Mouse (Mus musculus): Measurements from ENCODE around the gene Nmur1.

Nmur1 gene

GRCm38 (mm10) chr1:86426128-86426527, at the start of gene Nmur1, which contains the start of gene Tex44:
TSS of gene Nmur1 (minus strand) at chr1:86426228.
TSS of gene Tex44 (plus strand) at chr1:86426329.
- no peak for DNase-seq

DNA sequence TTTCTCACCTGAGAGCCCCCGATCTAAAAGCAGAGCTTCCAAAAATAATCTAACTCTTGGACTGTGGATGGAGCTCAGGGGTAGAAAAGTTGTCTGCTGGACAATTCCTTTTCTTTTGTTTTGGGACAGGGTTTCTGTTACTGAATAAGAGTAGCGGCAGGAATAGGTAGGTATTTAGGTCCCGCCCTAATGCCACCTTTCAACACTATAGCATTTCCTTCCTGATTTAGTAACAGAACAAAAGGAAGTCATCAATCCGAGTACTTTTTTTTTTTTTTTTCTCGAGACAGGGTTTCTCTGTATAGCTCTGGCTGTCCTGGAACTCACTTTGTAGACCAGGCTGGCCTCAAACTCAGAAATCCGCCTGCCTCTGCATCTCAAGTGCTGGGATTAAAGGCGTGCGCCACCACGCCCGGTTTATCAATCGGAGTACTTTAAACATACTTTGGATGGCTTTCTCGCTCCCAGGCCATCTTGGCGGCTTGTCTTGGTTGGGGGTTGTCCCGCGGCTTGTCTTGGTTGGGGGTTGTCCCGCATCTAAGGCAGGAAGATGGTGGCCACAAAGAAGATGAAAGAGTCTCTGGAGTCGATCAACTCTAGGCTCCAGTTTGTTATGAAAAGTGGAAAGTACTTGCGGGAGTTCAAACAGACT, 47.2 kb upstream of the Nmur1 start:
- no peak for DNase-seq

DNA sequence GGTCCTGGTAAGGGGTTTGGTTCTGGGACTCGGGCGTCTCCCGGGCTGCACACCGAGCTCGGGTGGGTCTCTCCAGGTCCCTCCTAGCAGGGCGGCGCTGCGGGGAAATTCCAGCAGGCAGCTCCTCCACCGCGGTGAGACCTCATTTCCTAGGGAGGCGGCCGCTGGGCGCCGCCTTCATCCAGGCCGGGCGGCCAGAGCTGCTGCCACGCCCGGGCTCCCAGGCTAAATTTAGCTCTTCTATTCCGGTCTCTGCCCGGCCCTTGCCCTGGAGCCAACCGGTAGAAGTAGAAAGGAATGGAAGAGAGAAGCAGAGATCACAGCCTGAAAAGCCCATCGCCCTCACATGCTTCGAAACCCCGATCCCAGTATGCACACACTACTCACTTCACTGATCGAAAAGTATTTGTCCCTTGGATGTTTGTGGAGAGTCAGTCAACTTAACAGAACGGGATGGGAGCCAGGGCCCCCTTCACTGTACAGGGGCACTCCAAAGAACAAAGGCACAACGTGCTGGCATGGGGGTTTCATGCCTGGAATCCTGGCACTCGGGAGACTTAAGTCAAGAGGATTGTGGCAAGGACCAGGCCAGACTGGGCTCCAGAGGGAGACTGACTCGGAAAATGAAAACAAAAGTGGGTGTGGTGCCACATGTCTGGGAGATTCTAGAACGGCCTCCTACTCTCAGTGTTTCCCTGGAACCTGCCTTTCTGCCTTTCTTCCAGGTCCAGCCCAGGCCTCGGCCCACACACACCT, 46.3 kb upstream of the Nmur1 start:
- DNase-seq: peak; percentile 85

- DNase-seq: peak; percentile 67
These were observed 45.5 kb upstream of the Nmur1 start for GRCm38 (mm10) chr1:86471504-86471961.

DNA sequence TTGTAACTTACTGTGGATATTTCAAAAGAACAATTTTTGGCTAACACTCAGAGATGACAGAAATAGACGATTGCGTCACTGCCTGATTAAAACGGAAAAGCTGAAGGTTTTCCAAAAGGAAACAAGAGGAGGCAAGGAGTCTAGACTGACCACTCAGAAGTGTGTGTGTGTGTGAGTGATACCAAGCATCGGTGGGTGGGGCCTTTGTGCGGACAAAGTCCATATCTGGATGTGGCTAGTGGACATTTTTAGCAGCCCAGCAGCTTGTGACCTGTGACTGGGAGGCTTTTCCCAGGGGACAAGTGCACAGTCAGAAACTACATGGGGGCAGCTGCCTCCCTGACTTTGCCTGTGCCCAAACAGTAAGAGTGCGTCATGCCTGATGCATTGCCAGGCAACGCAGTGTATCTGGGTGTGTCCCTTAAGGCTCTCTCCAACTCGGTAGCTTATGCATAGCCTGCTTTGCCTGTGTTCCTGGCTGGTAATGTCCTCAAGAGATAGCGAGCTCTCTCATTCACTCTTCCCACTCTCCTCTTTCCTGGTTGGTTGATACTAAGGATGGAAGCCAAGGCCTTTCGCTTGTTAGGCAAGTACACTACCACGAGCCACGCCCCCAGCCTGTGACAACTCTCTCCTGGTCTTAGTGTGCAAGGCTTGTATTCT, 44.6 kb upstream of the Nmur1 start:
- DNase-seq: peak; percentile 80

DNA sequence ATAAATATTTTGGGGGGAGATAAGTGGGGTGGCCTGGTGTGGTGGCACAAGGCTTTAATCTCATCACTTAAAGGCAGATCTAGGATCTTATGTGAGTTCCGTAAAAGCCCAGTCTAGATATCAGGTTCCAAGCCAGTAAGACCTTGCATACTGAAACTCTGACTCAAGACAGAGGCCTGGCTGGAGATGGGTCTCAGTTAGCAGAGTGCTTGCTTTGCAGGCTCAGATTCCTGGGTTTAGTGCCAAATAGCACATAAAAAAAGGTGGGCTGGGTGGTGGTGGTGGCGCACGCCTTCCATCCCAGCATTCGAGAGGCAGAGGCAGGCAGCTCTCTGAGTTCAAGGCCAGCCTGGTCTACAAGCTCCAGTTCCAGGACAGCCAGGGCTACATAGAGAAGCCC, 43.8 kb upstream of the Nmur1 start:
- no peak for DNase-seq

GRCm38 (mm10) chr1:86467416-86467815, 41.4 kb upstream of the Nmur1 start:
- no peak for DNase-seq

DNA sequence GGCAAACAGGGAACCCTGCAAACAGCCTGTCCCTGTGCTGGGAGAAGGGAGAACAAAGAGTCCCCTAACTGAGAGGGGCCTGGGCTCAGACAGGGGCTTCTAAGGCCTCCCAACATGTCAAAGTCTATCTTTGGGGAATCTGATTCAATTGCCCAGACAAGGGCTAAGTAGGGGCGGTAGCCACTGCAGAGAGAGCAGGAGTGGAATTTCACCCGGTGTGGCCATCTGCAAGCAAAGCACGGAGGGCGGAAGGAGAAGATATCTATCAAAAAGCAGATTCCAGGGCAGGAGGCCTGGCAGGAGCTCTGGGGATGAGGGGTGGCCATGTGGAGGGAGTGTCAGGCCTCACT, 38.8 kb upstream of the Nmur1 start:
- DNase-seq: peak; percentile 20

GRCm38 (mm10) chr1:86464223-86464874, 38.3 kb upstream of the Nmur1 start:
- DNase-seq: no peak

DNA sequence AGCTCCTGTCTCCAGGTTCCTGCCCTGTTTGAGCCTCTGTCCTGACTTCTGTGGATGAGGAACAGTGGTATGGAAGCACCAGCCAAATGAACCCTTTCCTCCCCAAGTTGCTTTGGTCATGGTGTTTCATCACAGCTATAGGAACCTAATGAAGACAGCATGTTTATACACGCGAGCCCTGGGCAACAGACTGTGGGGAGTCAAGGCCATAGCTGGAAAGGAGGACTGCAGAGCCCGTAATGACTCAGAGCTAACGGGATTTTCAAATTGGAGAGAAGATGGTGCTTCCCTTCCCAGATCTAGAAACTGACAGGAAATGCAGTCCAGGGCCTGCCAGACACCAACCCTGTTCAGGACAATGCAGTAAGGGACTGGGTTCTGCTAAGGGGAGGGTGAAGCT, 33.3 kb upstream of the Nmur1 start:
- DNase-seq: no peak

DNA sequence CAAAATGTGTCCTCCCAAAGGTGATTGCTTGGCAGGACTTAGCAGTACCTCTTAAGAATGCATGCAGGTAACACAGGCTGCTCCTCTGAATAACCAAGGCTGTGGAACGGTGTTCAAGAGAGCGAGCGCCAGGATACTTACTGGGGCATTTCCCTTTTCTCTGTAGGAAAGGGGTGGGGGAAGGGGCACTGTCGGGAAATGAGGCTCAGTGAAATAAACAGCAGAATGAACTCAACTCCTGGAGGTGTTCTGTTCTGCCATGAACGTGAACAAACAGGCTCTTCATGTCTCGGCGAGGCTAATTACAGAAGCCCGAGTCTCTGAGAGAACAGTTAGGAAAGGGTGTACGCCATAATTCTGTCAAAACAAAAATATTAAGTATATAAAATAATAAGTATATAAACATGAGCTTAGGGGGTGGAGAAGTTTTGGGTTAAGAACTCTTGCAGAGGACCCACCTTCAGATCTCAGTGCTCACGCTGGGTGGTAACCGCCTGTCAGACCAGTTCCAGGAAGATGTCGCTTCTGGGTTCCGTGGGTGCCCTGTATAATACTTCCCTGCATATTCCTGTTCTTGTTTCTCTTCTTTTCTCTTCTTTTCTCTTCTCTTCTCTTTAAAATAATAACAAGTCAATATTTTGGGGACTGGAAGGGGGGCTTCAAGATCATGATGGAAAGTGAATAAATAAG, 31.0 kb upstream of the Nmur1 start:
- DNase-seq: no peak

GRCm38 (mm10) chr1:86452713-86453112, 26.7 kb upstream of the Nmur1 start:
- no peak for DNase-seq

DNA sequence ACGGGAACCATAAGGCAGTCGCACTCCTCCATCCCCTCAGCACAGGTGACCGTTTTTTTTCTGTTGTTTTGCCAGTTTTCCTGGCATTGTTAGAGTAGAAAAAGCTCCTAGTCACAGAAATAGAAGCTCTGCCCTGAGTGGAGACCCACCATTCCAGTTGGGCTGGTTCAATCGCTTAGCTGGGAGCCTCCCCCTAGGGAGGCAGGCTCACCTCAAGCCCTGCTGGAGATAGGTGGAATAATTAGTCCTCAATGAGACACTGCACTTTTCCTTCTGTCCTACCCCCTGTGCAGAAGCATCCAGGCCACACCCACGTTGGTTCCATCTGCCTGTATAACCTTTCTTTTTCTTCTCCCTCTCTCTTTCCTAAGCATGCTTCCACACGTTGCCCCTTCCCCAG, 23.9 kb upstream of the Nmur1 start:
- DNase-seq: no peak

GRCm38 (mm10) chr1:86448272-86448671, 22.2 kb upstream of the Nmur1 start:
- DNase-seq: peak; percentile 54

GRCm38 (mm10) chr1:86447596-86448171, 21.7 kb upstream of the Nmur1 start:
- DNase-seq: peak; percentile 73

GRCm38 (mm10) chr1:86443386-86444172, 17.6 kb upstream of the Nmur1 start:
- DNase-seq: no peak

DNA sequence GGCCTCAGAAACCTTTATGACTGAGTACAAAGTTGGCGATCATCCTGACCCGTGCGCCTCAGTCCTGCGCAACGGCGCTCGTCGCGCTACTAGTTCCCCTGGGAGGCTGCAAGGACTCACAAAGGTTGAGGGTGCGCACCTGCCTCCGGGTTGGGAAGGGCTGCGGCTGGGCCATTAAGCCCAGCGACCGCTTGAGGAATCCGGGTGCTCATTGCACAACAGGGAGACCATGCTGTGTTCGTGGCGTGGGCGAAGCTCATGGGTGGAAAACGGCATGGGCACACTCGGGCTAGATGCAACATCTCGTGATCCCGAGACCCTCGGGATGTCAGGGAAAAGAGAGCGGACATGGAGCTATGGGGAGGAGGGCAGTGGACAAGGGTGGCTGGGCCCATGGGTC, 16.8 kb upstream of the Nmur1 start:
- no peak for DNase-seq

GRCm38 (mm10) chr1:86441980-86442831, 16.2 kb upstream of the Nmur1 start:
- peak; percentile 89 for DNase-seq

DNA sequence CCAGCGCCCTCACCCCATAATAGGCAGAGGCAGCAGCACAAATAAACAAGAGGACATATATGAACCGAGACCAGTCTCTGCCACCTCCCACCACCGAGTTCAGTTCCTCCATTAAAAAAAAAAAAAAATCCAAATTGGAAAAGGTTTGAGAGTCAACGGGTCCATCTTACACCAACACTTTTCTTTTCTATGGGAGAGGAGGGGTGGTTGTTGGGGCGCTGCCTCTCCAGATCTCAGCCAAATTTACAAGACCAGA, 15.6 kb upstream of the Nmur1 start:
- DNase-seq: no peak

DNA sequence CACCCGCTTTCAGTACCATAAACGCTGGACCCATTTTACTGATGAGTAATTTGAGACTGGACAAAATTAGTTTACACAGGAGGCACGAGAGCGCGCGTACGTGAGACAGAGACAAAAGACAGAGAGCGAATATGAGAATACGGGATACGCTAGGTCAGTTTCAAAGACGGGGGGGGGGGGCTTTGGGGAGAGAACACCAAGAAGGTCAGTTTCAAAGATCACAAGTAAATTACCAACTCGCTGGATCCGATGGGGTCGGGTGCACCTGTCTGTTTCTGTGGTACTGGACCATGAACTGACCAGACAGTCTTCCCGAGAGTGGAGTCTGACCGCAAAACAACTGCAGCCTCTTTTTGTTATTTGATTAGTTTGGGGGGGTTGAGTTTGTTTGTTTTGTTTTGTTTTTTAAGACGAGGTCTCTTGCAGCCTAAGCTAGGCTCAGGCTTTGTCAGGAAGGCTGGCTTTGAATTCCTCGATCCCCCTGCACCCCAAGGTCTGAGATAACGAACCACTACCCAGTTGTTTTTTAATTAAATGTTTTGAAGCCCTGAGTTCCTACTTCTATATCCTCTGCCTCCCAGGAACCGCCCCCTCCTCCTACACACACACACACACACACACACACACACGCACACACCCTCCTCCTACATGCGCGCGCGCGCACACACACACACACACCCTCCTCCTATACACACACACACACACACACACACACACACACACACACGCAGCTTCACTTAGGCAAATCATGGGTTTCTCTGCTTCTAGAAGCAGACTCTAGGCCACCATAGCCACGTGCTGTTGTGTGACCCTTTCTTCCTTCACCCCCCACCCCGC, 15.1 kb upstream of the Nmur1 start:
- peak; percentile 63 for DNase-seq

Measured in lung, postnatal 14 days (tissue).